Mouse (Mus musculus): ENCODE data around the gene Cib4.

- TF ChIP-seq CTCF (IDR thresholded peaks at IDR 0.05; ENCODE audit: extremely low read depth, insufficient read depth, low read length) (no peak), POLR2A (IDR thresholded peaks at IDR 0.05; ENCODE audit: extremely low read depth, insufficient read depth, low read length) (no peak)
Observed at GRCm38 (mm10) chr5:30518547-30518946, 27.1 kb downstream of the Cib4 start.
